Mouse (Mus musculus) megakaryocyte, embryonic 14.5 days (primary cell): ENCODE results near the gene Il1r1.

Experiments used
- FLI1 ChIP-seq: IDR thresholded peaks from 2 replicates; pipeline ENCODE4 v1.6.1; 2012; ENCODE audit warnings: low read length, inconsistent platforms, mixed read lengths
- GATA1 ChIP-seq: IDR thresholded peaks from 3 replicates; pipeline ENCODE4 v1.6.1; 2012; ENCODE audit warnings: mixed read lengths, low read length, inconsistent platforms, borderline replicate concordance

DNA sequence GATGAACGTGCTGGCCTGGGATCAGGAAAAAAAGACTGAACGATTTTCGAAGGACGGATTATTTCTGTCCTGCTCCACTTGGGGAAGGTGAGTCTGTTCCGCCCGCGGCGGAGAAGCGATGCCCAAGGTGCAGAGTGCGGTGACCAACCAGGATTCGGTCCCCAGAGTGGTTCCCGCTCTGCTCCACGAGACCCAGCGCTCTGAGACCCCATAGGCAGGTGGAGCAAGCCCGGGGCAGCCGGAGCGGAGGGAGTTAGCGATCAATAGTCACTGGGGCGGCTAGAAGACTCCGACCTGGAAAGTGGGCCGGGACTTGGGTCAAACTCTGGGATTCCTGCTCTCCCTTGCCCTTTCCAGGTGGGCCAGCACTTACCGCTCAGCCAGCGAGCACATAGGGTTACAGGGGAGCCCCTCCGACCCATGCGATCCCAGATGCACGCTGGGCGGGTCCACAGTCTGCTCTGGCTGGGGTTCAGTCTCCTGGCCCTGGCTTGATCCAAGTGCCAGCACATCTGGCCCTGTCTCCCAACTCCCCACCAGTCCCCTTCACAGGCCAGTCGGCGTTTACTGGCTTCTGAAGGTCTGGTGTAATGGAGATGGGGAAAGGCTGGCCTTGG is 100.9 kb downstream of the Il1r1 start:
- TF ChIP-seq GATA1 (no peak), FLI1 (no peak)
